Mouse (Mus musculus) common myeloid progenitor, adult 5-6 weeks (primary cell): Measurements from ENCODE around the gene Hlcs. TPM values are rescaled to one million over a fixed set of nuclear protein-coding genes. Genes with fewer than 3 reads are reported as not detected.

ENCODE experiments used
- ATAC-seq: replicated peaks from 2 replicates; pipeline ENCODE4 v1.8.0; 2016; ENCODE audit warnings: low read depth, mild to moderate bottlenecking, moderate TSS enrichment, inconsistent platforms; ENCODE audit not compliant: poor library complexity, severe bottlenecking
- total RNA-seq: library from RNA; stranded (forward); fragments of 200-1000, 187-1606 nt; gene quantifications from 2 replicates; pipeline ENCODE4 v1.2.3, GENCODE M21; 2017

Hlcs gene
- total RNA-seq, 1 experiment from 2014 or later = 11.3 TPM

DNA sequence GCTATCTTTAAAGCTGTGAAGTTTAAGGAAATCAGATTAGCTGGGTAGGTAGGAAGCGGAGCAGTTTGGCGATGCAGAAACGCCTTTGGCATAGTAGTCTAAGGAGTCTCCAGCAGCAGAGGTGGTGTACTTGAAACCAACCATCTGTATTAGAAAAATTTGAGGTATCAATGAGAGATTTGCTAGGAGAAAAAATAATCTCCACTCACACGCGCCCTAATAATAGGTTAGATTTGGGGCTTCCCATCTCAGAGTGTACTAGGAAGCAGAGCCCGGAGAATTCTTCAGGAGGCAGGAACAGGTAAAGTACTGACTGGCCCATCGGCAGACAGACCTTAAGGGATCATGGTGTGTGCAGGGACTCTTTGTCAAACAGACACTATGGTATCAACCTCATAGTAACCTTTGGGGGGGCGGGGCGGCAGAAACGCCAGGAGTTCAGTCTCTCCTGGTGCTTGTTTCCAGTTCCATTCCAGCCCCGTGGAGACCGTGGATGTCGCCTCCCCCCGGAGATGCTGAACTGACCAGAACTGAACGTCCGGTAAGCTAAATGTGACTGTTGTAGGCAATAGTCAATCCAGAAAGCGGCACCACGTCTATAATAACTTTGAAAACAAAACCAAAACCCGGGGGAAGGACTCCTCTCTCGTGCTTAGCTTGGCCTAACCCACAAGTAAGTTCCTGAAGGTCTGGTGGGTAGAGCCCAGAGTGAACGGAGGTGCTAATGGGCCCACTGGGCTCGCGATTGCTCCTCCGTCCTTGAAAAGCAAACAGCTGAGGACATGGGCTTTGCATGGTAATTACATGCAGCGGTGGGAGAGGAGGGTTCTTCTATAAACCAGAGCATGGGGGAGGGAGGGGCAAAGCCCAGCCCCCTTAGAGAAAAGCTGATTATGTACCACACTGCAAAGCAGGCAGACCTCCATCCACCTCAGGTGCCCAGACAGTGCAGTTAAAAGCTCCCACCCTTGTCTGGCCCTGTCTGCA is 15.8 kb upstream of the Hlcs start:
- ATAC-seq = peak; percentile 30

DNA sequence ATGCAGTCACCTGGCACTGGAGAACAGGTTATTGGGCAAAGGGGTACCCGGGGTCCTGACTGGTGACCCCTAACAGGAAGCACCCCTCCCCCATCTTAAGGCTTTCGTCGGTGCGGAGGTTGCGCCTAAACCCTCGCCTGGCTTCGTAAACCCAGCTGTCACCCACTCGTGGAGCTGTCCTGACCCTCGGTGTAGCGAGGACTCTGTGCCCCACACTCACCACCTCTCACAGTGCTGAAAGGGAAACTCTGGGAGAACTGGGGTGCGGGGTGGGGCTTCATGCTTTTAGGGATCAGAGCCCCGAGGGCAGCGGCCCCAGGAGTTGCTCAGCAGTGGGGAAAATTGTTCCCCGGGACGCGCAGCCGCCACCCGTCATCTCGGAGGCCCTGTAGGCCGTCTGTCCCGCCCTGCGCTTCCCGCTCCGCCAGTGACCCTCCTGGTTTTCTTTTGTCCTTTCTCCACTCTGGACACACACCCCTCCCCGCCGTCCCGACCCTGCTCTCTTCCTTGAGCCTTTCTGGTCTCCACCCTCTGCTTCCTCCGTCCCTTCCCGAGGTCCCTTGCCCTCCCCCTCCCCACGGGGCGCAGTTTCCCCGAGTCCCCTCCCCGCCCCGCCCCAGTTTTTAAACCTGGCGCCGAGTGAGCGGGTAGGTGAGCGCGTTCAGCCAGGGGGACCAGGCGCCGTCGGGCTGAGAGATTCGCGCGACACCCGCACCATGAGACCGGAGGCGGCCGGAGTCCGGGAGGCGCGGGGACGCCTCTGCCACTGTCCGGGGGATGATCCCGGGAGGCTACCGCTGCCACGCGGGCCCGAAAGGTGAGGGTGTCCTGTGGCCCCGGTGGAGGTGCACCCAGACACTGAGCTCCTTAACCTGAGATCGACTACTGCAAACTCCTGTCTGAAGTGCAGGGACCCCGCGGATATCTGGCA is 14.7 kb upstream of the Hlcs start, which contains the start of gene Ripply3:
Gene Ripply3 (plus strand): TSS at position 640 of the 931 bp plus-strand sequence.
- ATAC-seq = no peak; the same call in 1 of the 2 replicates

DNA sequence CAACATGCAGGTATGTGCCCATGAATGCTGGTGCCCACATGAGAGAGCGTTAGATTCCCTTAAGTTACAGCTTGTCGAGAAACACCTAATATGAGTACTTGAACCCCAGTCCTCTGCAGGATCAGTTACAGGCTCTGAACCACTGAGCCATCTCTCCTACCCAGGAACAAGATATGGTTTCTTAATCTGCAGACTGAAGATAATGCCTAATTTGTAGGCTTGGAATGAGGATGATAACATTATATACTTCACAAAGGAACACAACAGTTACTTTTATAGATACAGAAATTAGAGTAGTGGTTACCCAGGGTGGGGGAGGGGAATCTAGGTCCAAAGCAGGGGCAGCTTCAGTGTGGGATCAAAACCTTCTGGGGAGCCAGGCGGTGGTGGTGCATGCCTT is 12.6 kb upstream of the Hlcs start:
- no peak for ATAC-seq

DNA sequence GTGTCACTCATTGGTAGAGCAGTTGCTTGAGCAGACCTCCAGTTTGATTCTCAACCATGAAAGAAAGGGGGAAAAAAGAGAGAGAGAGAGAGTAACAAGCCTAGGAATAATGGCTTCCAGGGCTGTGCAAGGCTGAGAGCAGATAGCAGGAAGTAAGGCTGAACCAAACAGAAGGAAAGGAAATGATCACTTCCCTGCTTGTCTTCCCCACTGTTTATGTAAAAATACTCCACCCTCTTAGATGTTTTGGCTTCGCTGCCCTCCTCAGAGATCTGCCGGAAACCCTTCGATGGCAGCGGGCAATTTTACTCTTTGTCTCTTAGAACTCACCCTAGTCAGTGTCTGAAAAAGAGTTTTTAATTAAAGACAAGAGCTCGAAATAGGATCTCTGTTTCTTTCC is 10.3 kb upstream of the Hlcs start:
- no peak for ATAC-seq

DNA sequence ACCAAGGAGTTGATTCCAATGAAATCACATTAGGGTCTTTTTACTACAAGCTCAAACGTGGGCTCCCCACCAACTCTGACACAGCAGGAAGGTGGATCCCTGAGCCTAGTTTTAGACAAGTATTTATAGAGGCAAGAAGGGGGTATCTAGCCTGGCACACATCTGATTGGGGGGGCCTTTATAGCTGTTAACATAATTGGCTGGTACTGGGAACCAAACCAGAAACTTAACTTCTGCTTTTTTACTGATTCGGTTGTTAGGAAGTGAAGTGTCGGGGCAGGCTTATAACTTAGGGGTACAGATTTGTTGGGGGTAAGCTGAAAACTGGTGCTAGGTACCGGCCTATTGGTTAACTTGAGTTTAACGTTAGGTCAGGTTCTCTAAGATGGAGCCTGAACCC is 6.9 kb upstream of the Hlcs start:
- 0 out of 2 replicates have a peak, but pooled peaks have one; percentile 16 for ATAC-seq

DNA sequence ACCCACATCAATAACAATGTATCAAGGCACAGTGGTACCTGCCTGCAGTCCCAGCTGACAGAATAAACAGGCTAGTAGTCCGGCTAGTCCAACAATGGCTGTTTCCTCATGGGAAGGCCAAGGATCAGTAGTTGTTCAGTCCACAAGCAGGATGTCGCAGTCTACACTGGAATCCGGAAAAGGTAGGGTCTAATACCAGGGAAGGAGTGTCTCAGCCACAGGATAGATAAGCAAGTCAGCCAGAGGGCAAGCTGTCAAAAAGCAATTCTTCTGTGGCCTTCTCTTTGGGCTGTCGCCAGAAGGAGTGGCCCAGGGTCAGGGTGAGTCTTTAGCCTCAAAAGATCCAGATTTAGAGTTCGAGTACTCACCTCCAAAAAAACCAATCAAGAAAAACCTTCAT is 4.4 kb upstream of the Hlcs start:
- no peak; the same call in 1 of the 2 replicates for ATAC-seq

DNA sequence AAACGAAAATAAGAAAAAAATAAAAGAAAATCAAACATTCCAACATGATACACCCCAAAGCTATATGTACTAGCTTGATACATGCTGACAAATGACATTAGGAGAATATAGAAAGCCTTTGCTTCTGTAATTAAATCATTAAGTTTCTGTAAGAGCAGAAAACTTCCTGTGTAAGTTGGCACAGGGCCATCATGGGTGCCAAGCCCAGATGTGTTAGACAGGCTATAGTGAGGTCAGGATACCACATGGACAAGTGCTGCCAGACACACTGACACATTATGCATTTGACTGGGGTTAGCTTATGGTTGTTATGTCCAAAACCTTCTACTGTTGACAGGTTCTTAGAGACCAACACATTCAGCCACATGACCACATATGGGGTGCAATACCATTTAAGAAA is 1.8 kb upstream of the Hlcs start:
- no peak for ATAC-seq

DNA sequence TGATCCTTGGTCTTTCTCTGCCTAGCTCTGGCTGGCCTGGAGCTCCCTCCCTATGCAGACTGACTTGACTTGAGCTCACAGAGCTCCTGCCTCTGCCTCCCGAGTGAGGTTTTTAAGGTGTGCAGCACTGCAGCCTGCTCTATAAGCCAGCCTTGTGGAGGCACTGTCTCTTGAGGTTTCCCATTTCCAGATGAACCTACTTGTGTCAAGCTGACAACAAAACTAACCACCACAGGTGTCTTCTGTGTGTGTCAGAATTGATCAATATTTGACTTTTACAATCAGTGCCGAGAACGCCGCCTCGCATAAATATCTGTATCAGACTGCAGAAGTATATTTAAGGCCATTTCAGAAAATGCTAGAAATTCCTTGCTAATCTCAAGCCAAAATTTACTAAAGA is 1.3 kb upstream of the Hlcs start:
- ATAC-seq = no peak

DNA sequence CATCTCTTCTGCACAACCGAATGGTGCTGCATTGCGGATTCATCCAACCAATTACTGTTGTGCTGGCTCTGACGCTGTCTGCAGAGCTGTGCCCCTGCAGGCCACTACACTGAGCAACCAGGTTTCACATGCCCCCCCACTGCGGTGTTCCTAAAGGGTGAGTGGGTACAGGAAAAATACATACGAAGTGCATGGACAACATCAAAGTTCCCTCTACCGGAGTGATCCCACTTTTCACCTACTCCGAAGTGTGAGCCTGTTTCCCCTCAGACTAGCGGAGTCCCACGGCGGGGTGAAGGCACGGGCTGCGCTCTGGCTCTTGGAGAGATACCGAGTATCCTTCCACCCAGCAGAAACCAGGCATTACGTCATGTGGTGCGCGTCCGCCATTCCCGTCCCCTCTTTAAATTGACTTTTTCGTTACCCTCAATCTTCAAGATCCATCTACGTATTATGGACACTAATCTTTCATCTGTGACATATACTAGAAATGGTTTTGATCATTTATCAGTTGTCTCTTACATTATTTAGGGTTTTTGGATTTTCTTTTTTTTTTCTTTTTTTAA is 625 bp downstream of the Hlcs start:
- peak; percentile 86 for ATAC-seq

DNA sequence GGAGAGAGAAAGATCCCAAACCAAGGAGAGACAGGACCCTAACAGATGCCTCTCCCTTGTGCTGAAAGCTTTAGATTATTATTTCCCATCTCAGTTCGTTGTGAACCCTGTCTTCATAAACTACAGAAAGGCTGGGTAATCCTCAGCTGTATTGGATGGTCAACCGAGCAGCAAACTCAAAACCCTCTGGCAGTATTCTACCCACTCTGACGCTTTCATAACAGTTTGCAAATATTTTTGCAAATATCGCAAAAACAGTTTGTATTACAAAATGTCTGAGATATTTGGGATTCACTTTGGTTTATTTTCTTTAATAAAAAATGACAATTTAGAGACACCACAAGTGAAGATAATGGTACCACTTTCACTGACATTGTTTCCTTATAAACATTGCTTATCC is 1.4 kb downstream of the Hlcs start:
- no peak for ATAC-seq

DNA sequence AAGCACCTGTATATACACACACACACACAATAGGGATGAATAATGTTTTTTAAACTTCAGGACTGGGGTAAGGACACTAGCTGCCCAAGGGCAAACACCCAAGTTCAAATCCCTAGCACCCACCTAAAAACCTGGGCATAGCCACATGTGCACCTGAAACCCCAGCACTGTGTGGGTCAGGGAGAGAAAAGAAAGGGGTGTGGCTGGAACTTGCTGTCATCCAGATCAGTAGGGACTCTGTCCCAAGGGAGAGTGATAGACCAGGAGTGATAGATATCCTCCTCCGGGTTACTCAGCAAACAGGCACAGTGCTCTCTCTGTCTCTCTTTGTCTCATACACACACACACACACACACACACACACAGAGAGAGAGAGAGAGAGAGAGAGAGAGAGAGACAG is 2.0 kb downstream of the Hlcs start:
- no peak for ATAC-seq

DNA sequence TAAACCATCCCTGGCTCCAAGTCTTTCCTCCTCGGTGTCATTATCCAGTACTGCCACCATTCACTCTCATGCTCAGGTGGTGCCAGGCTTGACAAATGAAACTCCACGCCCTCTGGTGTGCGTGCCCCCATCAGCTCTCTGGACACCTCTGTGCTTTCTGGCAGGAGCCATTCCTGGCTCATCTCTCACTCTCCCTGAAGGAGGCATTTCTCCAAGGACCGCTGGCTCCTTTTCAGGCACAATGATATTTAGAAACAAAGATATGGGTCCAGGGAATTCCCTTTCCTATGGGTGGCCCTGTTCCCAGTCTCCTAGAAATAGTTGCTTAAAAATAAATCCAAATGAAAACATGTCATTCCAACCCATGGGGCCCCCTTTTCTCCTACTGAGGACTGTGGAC is 4.3 kb downstream of the Hlcs start:
- ATAC-seq = no peak

DNA sequence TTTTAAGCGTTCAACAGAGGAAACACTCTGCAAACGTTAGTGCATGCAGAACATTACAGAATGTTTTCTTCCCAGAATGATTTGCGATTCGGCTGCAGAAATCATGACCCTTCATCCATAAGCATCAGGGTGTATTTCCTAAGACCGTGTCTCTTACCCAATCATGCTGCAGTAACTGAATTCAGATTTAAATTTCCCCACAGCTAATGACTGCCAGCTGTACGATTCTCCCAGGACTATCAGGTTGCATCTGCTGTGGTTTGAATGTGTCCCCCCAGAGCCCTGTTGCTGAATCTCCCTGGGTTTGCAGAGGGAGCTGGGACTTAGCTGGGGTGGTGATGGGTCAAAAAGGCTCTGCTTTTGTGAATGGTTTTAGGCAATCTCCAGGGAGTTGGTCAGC is 5.4 kb downstream of the Hlcs start:
- ATAC-seq = no peak

DNA sequence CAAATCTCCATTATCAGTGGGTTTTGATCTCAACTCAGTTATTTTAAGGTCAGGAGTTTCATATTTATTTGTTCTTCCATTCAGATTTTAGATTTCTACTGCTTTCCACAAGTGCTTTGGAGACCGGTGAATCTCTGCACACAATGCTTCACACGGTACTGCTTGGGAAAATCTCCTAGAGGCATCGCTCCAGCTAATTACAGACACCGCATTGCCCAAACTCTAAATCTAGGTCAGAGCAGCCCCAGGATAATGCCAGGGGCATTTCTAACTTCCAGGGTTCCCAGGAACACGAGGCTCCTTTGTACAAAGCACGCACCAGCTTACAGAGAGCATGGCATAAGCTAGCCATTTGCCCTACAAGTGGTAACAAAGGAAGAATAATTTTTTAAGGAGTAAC is 5.8 kb downstream of the Hlcs start:
- ATAC-seq = no peak

DNA sequence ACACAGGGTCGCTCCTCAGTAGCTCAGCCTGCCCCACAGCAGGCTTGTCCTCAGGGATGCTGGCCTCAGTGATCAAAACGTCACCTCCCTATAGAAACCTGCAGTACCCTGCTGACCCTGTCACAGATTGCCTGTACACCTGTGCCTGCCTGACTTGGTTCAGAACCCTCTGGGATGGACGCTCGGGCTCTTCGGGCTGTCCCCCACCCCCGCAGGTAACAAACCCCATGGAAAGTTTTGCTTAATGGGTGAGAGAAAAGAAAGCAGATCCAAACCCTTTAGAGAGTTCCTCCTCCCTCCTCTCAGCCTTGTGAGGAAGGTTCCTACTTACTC is 10.2 kb downstream of the Hlcs start:
- ATAC-seq = peak; percentile 5; the same call in 1 of the 2 replicates

DNA sequence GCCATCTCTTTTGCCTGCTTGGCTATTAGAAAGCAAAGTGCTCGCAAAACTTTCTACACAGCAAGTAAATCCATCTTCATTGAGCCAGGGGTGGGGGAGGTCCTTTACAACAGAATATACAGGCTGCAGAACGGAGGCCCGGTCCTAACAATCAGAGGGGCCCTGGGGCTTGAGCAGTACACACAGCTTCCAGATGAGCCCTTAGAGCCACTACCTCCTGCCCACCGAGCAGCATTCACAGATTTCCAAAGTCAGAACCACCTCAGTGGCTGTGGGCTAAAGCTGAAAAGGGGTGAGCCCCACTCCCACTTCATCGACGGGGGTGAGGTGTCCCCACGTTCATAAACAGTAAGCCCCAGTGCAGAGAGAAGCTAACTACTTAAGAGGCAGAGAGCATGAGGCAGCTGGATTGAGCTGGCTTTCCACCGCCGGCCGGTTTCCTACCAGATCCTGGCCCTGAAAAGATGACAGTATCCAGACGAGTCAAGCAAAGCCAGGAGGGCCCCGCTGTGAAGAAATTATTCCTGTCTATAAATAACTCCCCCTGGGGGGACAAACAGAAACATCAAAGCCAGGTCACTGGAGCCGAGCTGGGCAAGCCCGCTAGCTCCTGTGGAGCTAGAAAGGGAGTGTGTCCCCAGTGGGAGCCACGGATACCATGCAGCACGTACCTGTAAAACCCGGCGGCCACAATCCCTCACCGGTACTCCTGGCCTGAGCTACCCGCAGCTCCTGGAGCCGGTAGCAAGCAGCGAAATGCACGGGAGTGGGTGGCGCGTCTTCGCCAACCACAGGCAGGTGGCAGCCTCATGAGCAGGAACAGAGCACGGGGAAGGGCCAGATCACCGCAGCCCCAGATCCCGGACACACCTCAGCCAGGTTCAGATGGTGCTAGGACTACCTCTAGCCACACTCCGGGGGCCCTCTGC is 10.8 kb downstream of the Hlcs start:
- peak; percentile 47 for ATAC-seq

DNA sequence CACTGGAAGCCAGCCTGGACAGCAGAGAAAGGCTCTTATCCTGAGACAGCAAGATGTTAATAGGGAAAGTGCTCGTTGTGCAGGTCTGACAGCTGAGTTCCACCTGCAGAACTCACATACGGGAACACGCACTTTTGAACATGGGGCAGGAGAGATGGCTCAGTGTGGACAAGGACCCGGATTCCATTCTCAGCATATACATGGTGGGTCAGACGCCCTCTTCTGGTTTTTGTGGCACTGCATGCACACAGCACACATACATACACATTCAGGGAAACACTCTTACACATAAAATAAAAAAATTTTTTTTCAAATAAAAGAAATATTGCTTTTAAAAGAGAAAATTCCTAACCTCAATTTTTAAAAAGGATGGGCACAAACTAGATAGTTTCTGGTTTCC is 11.7 kb downstream of the Hlcs start:
- no peak for ATAC-seq

DNA sequence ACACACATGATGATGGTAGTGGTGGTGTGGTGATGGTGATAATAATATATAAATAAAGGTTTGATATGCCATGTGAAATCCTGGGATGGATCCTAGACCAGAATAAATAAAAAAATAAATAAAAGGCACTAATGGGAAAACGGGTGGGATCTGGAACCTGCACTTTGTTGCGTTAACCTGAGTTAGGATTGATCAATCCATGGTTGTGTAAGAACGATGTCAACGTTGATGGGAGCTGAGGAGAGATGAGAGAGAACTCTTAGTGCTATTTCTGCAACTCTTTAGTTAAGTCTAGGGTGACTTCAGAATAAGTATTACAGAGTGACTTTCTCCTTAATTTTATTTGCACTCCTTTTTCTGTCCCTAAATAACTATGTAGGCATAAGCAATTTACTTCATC is 12.2 kb downstream of the Hlcs start:
- ATAC-seq = no peak

DNA sequence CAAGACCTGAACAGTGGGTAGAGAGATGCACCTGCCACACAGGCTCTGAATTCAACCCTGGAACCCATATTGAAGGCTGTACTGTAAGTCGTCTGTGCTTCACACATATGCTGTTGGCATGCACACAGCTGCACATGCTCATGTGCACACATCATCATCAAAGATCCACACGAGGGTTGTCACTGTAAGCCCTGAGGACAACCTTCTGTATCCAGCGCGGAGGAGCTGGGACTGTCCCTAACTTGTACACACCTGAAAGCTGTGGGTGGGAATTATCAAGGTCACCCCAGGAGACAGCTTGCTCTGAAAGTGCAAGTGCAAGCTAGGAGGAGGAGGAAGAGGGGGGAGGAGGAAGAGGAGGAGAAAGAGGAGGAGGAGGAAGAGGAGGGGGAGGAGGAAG is 14.2 kb downstream of the Hlcs start:
- no peak for ATAC-seq

DNA sequence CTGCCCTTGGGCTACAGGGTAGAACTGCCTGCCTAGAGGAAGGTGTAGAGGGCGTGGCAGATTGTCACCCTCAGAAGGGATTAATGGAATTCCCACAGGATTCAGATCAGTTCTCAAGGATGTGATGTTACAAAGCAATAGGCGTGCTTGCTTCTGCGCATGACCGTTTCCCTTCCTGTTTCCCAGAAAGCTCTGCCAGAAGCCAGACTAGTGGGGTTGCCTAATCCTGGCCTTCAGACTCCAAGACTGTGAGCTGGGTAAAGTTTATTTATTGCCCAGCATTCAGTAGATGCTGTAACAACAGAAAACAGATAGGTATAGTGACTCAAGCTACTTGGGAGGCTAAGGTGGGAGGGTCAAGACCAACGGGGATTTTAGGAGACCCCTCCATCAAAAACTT is 15.3 kb downstream of the Hlcs start:
- no peak for ATAC-seq
